16 mouse cellular contexts compared by ENCODE assay signal in the genomic region with DNA sequence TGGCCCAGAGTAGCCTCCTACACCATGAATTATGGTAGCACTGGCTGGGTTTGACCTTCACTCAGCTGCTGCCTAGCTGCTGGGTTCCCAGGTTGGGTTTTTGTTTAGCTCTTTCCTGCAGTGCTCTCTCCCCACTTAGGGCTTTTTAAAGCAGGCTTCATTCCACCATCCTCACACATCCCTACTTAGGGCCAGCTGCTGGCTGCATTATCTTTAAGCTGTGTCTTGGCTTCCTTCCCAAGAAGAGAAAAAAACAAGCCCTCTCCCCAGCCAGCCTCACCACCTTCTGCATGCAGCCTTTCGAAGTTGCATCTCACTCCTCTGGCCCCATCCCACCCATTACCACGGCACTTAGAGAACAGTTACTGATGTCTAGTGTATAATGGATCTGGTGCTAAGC. TPM values are rescaled to one million over a fixed set of nuclear protein-coding genes. Genes with fewer than 3 reads are reported as not detected.
DNase-seq lines count a peak whose midpoint lies in the region; ATAC-seq and TF ChIP-seq lines count a peak whose summit lies in the region.
"Had no signal": no experiment of that assay in that cellular context is flagged by ENCODE, and none has a peak within 500 bp of the region (broad histone marks: within the 10 kb centered on the region; RNA-seq: fewer than 3 reads in every experiment).

No protein-coding gene starts in this region.

- H3K4me1 ChIP-seq in heart, embryonic 14.5 days (ENCODE audit: control insufficient read depth in 2 of 2, insufficient read depth in 2 of 2, low read length in 2 of 2): peaks cover 16 to 35% of the 10 kb centered on the region in 2 experiments
- peaks cover 19% of the 10 kb centered on the region for H3K4me1 ChIP-seq in midbrain, embryonic 14.5 days (ENCODE audit: control insufficient read depth, insufficient read depth, low read length)
- H3K4me1 ChIP-seq in midbrain, postnatal 0 days (ENCODE audit: insufficient read depth, low read length): no peaks in the 10 kb centered on the region; the same call in 1 of the 2 replicates
- peaks cover 8% of the 10 kb centered on the region; the same call in 1 of the 2 replicates for H3K4me1 ChIP-seq in embryonic facial prominence, embryonic 14.5 days (ENCODE audit: control insufficient read depth, insufficient read depth, low read length)
- H3K4me1 ChIP-seq in stomach, embryonic 15.5 days: peaks cover 19% of the 10 kb centered on the region

- no peak for ATAC-seq in heart, embryonic 14.5 days (ENCODE audit: insufficient number of reproducible peaks, insufficient read depth, low FRiP score, low read depth)
- ATAC-seq in midbrain, embryonic 14.5 days (ENCODE audit: low FRiP score, low TSS enrichment): no peak
- ATAC-seq in midbrain, postnatal 0 days (ENCODE audit: low FRiP score): no peak
- ATAC-seq in embryonic facial prominence, embryonic 14.5 days (ENCODE audit: low read depth): peak; percentile 60
- no peak; the same call in 1 of the 2 replicates for ATAC-seq in stomach, embryonic 15.5 days (ENCODE audit: insufficient read depth, low FRiP score, low read depth)

- no peaks in the 10 kb centered on the region for H3K36me3 ChIP-seq in heart, embryonic 14.5 days (ENCODE audit: control insufficient read depth, insufficient read depth, low read length)
- no peaks in the 10 kb centered on the region for H3K36me3 ChIP-seq in midbrain, embryonic 14.5 days (ENCODE audit: control insufficient read depth, insufficient read depth, low read length)
- no peaks in the 10 kb centered on the region for H3K36me3 ChIP-seq in midbrain, postnatal 0 days (ENCODE audit: insufficient read depth, low read length)
- 0 out of 2 replicates have a peak, but pooled peaks cover 9% of the 10 kb centered on the region for H3K36me3 ChIP-seq in embryonic facial prominence, embryonic 14.5 days (ENCODE audit: control insufficient read depth, insufficient read depth, low read length)
- H3K36me3 ChIP-seq in stomach, embryonic 15.5 days: peaks cover 6% of the 10 kb centered on the region; the same call in 1 of the 2 replicates
- H3K36me3 ChIP-seq: limb, embryonic 12.5 days; midbrain, embryonic 12.5 days had no signal

- peaks cover 29% of the 10 kb centered on the region for H3K27me3 ChIP-seq in heart, embryonic 14.5 days (ENCODE audit: control insufficient read depth, insufficient read depth, low read length)
- H3K27me3 ChIP-seq in midbrain, embryonic 14.5 days (ENCODE audit: control insufficient read depth, insufficient read depth, low read length): peaks cover 30% of the 10 kb centered on the region
- H3K27me3 ChIP-seq in midbrain, postnatal 0 days (ENCODE audit: insufficient read depth, low read length): peaks cover 14% of the 10 kb centered on the region
- H3K27me3 ChIP-seq in embryonic facial prominence, embryonic 14.5 days (replicated peaks; ENCODE audit: control insufficient read depth, insufficient read depth, low read length): peaks cover 35% of the 10 kb centered on the region
- H3K27me3 ChIP-seq in stomach, embryonic 15.5 days (replicated peaks): peaks cover 28% of the 10 kb centered on the region

- no peak for DNase-seq in heart, postnatal 14 days
- DNase-seq in midbrain, embryonic 14.5 days: peak; percentile 48
- DNase-seq in midbrain, postnatal 0 days (ENCODE audit: low spot score): no peak
- peak; percentile 81 for DNase-seq in embryonic facial prominence, embryonic 14.5 days (ENCODE audit: low spot score)
- DNase-seq in gastrocnemius, adult 8-10 months (ENCODE audit: low spot score in 2 of 2): no peak
- DNase-seq: cerebellum, adult 18-20 months; kidney, postnatal 36 days; layer of hippocampus, postnatal 36 days; right cerebral cortex, postnatal 25 days; thymus, postnatal 36 days had no signal

- no peaks in the 10 kb centered on the region for H3K9me3 ChIP-seq in heart, embryonic 14.5 days (ENCODE audit: control insufficient read depth, low read length)
- H3K9me3 ChIP-seq in midbrain, embryonic 14.5 days (ENCODE audit: control insufficient read depth, low read length): no peaks in the 10 kb centered on the region
- no peaks in the 10 kb centered on the region for H3K9me3 ChIP-seq in midbrain, postnatal 0 days (ENCODE audit: low read length)
- H3K9me3 ChIP-seq in embryonic facial prominence, embryonic 14.5 days (ENCODE audit: control insufficient read depth, low read length): no peaks in the 10 kb centered on the region
- no peaks in the 10 kb centered on the region for H3K9me3 ChIP-seq in stomach, embryonic 15.5 days
- H3K9me3 ChIP-seq: limb, embryonic 12.5 days; lung, embryonic 15.5 days; midbrain, embryonic 12.5 days had no signal

- intact Hi-C loops in heart, postnatal 14 days (cut with DNase I): no loop called here

- H3K4me3 ChIP-seq in heart, embryonic 14.5 days (ENCODE audit: control insufficient read depth in 1 of 2, insufficient read depth in 1 of 2, low read depth in 1 of 2, low read length in 2 of 2): no peak overlapping the region
- H3K4me3 ChIP-seq in midbrain, embryonic 14.5 days (replicated peaks; ENCODE audit: low read depth, low read length): no peak overlapping the region
- no peak overlapping the region for H3K4me3 ChIP-seq in midbrain, postnatal 0 days (ENCODE audit: low read depth, low read length)
- H3K4me3 ChIP-seq in embryonic facial prominence, embryonic 14.5 days (ENCODE audit: low read depth, low read length): no peak overlapping the region
- H3K4me3 ChIP-seq in stomach, embryonic 15.5 days (replicated peaks): no peak overlapping the region
- H3K4me3 ChIP-seq: limb, embryonic 12.5 days; lung, embryonic 15.5 days; midbrain, embryonic 12.5 days had no signal

- H3K9ac ChIP-seq in heart, embryonic 14.5 days (ENCODE audit: low read length): no peak overlapping the region
- H3K9ac ChIP-seq in midbrain, embryonic 14.5 days (replicated peaks; ENCODE audit: low read length): no peak overlapping the region
- H3K9ac ChIP-seq in midbrain, postnatal 0 days (replicated peaks; ENCODE audit: low read length, poor library complexity, severe bottlenecking): no peak overlapping the region
- H3K9ac ChIP-seq in embryonic facial prominence, embryonic 14.5 days (ENCODE audit: low read depth, low read length): no peak overlapping the region
- H3K9ac ChIP-seq in stomach, embryonic 15.5 days: no peak overlapping the region
- H3K9ac ChIP-seq: limb, embryonic 12.5 days; lung, embryonic 15.5 days; midbrain, embryonic 12.5 days had no signal

- no peak overlapping the region for H3K4me2 ChIP-seq in heart, embryonic 14.5 days (ENCODE audit: low read length)
- H3K4me2 ChIP-seq in midbrain, embryonic 14.5 days (ENCODE audit: low read length): no peak overlapping the region
- no peak overlapping the region for H3K4me2 ChIP-seq in midbrain, postnatal 0 days (ENCODE audit: low read depth, low read length, poor library complexity, severe bottlenecking)
- no peak overlapping the region for H3K4me2 ChIP-seq in embryonic facial prominence, embryonic 14.5 days (ENCODE audit: low read depth, low read length)
- H3K4me2 ChIP-seq in stomach, embryonic 15.5 days: no peak overlapping the region
- H3K4me2 ChIP-seq: limb, embryonic 12.5 days; lung, embryonic 15.5 days; midbrain, embryonic 12.5 days had no signal

- 14% methylated on average over 2 of the region's 2 CpGs for WGBS in heart, embryonic 14.5 days
- 34% methylated on average over 2 of the region's 2 CpGs for WGBS in midbrain, embryonic 14.5 days
- 24% methylated on average over 2 of the region's 2 CpGs for WGBS in midbrain, postnatal 0 days
- WGBS in embryonic facial prominence, embryonic 14.5 days: 29% methylated on average over 2 of the region's 2 CpGs
- 14% methylated on average over 2 of the region's 2 CpGs for WGBS in stomach, embryonic 15.5 days

- peak overlapping the region; percentile 42 to 55 for H3K27ac ChIP-seq in heart, embryonic 14.5 days (replicated peaks in 1 of 2; ENCODE audit: control insufficient read depth in 1 of 2, insufficient read depth in 1 of 2, low read depth in 2 of 2, low read length in 2 of 2)
- H3K27ac ChIP-seq in midbrain, embryonic 14.5 days (replicated peaks; ENCODE audit: low read depth, low read length): no peak overlapping the region
- H3K27ac ChIP-seq in midbrain, postnatal 0 days (ENCODE audit: low read depth, low read length): no peak overlapping the region
- H3K27ac ChIP-seq in embryonic facial prominence, embryonic 14.5 days (replicated peaks; ENCODE audit: low read depth, low read length): no peak overlapping the region
- peak overlapping the region; percentile 16; the same call in 1 of the 2 replicates for H3K27ac ChIP-seq in stomach, embryonic 15.5 days
- H3K27ac ChIP-seq: limb, embryonic 12.5 days; lung, embryonic 15.5 days; midbrain, embryonic 12.5 days had no signal

- TF ChIP-seq CTCF in midbrain, postnatal 0 days (IDR thresholded peaks at IDR 0.05): no peak

RNA-seq across cellular contexts. Expression of a gene that starts 2.9 kb away (rescaled TPM):
- polyA plus RNA-seq in heart, embryonic 14.5 days (2014; fragmentation: Nextera tagmentation; extraction: Ambion mirVana): 47.8 and 48.2 TPM in 2 replicates
- 10 to 100 TPM; 62.3 to 63.1 TPM for total RNA-seq in heart, postnatal 14 days (2021)
- polyA plus RNA-seq in midbrain, embryonic 14.5 days (2014; fragmentation: Nextera tagmentation; extraction: Ambion mirVana): 27.5 and 32.0 TPM in 2 replicates
- 99.8 and 144 TPM in 2 replicates for total RNA-seq in midbrain, postnatal 0 days (2014; rRNA removed)
- 35.1 and 36.6 TPM in 2 replicates for polyA plus RNA-seq in midbrain, postnatal 0 days (2015; fragmentation: Nextera tagmentation; extraction: Ambion mirVana)
- polyA plus RNA-seq in embryonic facial prominence, embryonic 14.5 days (2014; fragmentation: Nextera tagmentation; extraction: Ambion mirVana): 44.9 and 47.4 TPM in 2 replicates
- polyA plus RNA-seq in stomach, embryonic 15.5 days (2015; fragmentation: Nextera tagmentation; extraction: Ambion mirVana): 50.9 and 51.1 TPM in 2 replicates
- 10 to 100 TPM; 24.7 to 39.3 (median 28.4) TPM for total RNA-seq in gastrocnemius, adult 8-10 months (2022)

RNA-seq across cellular contexts. Expression of a gene that starts 33.0 kb away (rescaled TPM):
- polyA plus RNA-seq in heart, embryonic 14.5 days (2014; fragmentation: Nextera tagmentation; extraction: Ambion mirVana): 2.8 and 3.5 TPM in 2 replicates
- not detected for total RNA-seq in heart, postnatal 14 days (2021)
- polyA plus RNA-seq in midbrain, embryonic 14.5 days (2014; fragmentation: Nextera tagmentation; extraction: Ambion mirVana): 0.14 and 0.26 TPM in 2 replicates
- 0.11 TPM in 1 of 2 replicates, not detected in the other for total RNA-seq in midbrain, postnatal 0 days (2014; rRNA removed)
- 0.14 TPM in 1 of 2 replicates, not detected in the other for polyA plus RNA-seq in midbrain, postnatal 0 days (2015; fragmentation: Nextera tagmentation; extraction: Ambion mirVana)
- 0.70 and 0.76 TPM in 2 replicates for polyA plus RNA-seq in embryonic facial prominence, embryonic 14.5 days (2014; fragmentation: Nextera tagmentation; extraction: Ambion mirVana)
- polyA plus RNA-seq in stomach, embryonic 15.5 days (2015; fragmentation: Nextera tagmentation; extraction: Ambion mirVana): 0.66 and 0.71 TPM in 2 replicates
- total RNA-seq in gastrocnemius, adult 8-10 months (2022): not detected
- total RNA-seq: layer of hippocampus, postnatal 36 days had no signal

RNA-seq across cellular contexts. Expression of a gene that starts 45.8 kb away (rescaled TPM):
- 8.8 and 10.2 TPM in 2 replicates for polyA plus RNA-seq in heart, embryonic 14.5 days (2014; fragmentation: Nextera tagmentation; extraction: Ambion mirVana)
- total RNA-seq in heart, postnatal 14 days (2021): 1 to 10 TPM; 8.0 to 8.5 TPM
- polyA plus RNA-seq in midbrain, embryonic 14.5 days (2014; fragmentation: Nextera tagmentation; extraction: Ambion mirVana): 0.69 and 2.0 TPM in 2 replicates
- 3.2 TPM in 2 replicates for total RNA-seq in midbrain, postnatal 0 days (2014; rRNA removed)
- 2.7 and 3.8 TPM in 2 replicates for polyA plus RNA-seq in midbrain, postnatal 0 days (2015; fragmentation: Nextera tagmentation; extraction: Ambion mirVana)
- 42.6 and 56.6 TPM in 2 replicates for polyA plus RNA-seq in embryonic facial prominence, embryonic 14.5 days (2014; fragmentation: Nextera tagmentation; extraction: Ambion mirVana)
- polyA plus RNA-seq in stomach, embryonic 15.5 days (2015; fragmentation: Nextera tagmentation; extraction: Ambion mirVana): 20.4 and 20.6 TPM in 2 replicates
- total RNA-seq in gastrocnemius, adult 8-10 months (2022): 1 to 10 TPM in 3 of 4 experiments, under 1 TPM in 1; 0.41 to 2.1 (median 1.4) TPM

RNA-seq across cellular contexts. Expression of a gene that starts 46.5 kb away (rescaled TPM):
- 352 and 435 TPM in 2 replicates for polyA plus RNA-seq in heart, embryonic 14.5 days (2014; fragmentation: Nextera tagmentation; extraction: Ambion mirVana)
- total RNA-seq in heart, postnatal 14 days (2021): 10 to 100 TPM; 15.7 to 16.8 TPM
- polyA plus RNA-seq in midbrain, embryonic 14.5 days (2014; fragmentation: Nextera tagmentation; extraction: Ambion mirVana): 131 and 196 TPM in 2 replicates
- total RNA-seq in midbrain, postnatal 0 days (2014; rRNA removed): 39.0 and 40.8 TPM in 2 replicates
- 71.0 and 71.4 TPM in 2 replicates for polyA plus RNA-seq in midbrain, postnatal 0 days (2015; fragmentation: Nextera tagmentation; extraction: Ambion mirVana)
- 700 and 828 TPM in 2 replicates for polyA plus RNA-seq in embryonic facial prominence, embryonic 14.5 days (2014; fragmentation: Nextera tagmentation; extraction: Ambion mirVana)
- polyA plus RNA-seq in stomach, embryonic 15.5 days (2015; fragmentation: Nextera tagmentation; extraction: Ambion mirVana): 587 and 735 TPM in 2 replicates
- total RNA-seq in gastrocnemius, adult 8-10 months (2022): under 1 TPM in 3 of 4 experiments, not detected in 1; 0.44 to 0.46 (median 0.45) TPM

RNA-seq across cellular contexts. Expression of a gene that starts 51.5 kb away (rescaled TPM):
- polyA plus RNA-seq in heart, embryonic 14.5 days (2014; fragmentation: Nextera tagmentation; extraction: Ambion mirVana): not detected in 2 replicates
- total RNA-seq in heart, postnatal 14 days (2021): not detected
- polyA plus RNA-seq in midbrain, embryonic 14.5 days (2014; fragmentation: Nextera tagmentation; extraction: Ambion mirVana): 0.34 and 0.65 TPM in 2 replicates
- 1.8 and 4.0 TPM in 2 replicates for total RNA-seq in midbrain, postnatal 0 days (2014; rRNA removed)
- 0.25 and 0.34 TPM in 2 replicates for polyA plus RNA-seq in midbrain, postnatal 0 days (2015; fragmentation: Nextera tagmentation; extraction: Ambion mirVana)
- polyA plus RNA-seq in embryonic facial prominence, embryonic 14.5 days (2014; fragmentation: Nextera tagmentation; extraction: Ambion mirVana): 0.31 and 0.47 TPM in 2 replicates
- 0.21 and 0.27 TPM in 2 replicates for polyA plus RNA-seq in stomach, embryonic 15.5 days (2015; fragmentation: Nextera tagmentation; extraction: Ambion mirVana)
- total RNA-seq in gastrocnemius, adult 8-10 months (2022): not detected
- total RNA-seq: neutrophil, adult 5-6 weeks had no signal
- polyA plus RNA-seq: lung, embryonic 15.5 days had no signal

Comparison
In these comparisons a context has a peak if more than half of its experiments do, and no peak if none do; other contexts are left out.
1. DNase-seq: peak in midbrain, embryonic 14.5 days (single experiment) and embryonic facial prominence, embryonic 14.5 days (single experiment); none in heart, postnatal 14 days (0 of 2), midbrain, postnatal 0 days (single experiment) and gastrocnemius, adult 8-10 months (0 of 2).
2. H3K27ac ChIP-seq: peak in heart, embryonic 14.5 days (2 of 2) and stomach, embryonic 15.5 days (single experiment); none in midbrain, embryonic 14.5 days (single experiment), midbrain, postnatal 0 days (single experiment) and embryonic facial prominence, embryonic 14.5 days (single experiment).